Mouse (Mus musculus) liver, postnatal 0 days (tissue): ENCODE data around the gene Rabgap1l.

Source experiments
- CTCF ChIP-seq: sonication (generic); IDR thresholded peaks from 2 replicates; pipeline ENCODE4 v1.5.1; 2016; ENCODE audit warnings: antibody characterized with exemption, low read depth
- EP300 ChIP-seq: IDR thresholded peaks from 2 replicates; pipeline ENCODE4 v1.6.1; 2016; ENCODE audit warnings: antibody characterized with exemption, low read depth, mild to moderate bottlenecking

GRCm38 (mm10) chr1:160340653-160341052, 452.4 kb downstream of the Rabgap1l start:
- TF ChIP-seq CTCF (no peak), EP300 (no peak)
